Mouse (Mus musculus) mouse embryonic stem cell (cell line): ENCODE data around the gene Krtap4-7.
"Not testable (repeated sequence)": the region's sequence is repeated elsewhere in the genome, so short reads cannot be mapped to it uniquely, and the experiment has no call there.

Source experiments
- in situ Hi-C, 2 experiments: fragments of 300-500 bp; cut with MboI; formaldehyde crosslinking; loops; 1 replicate in 1 of 2; 3 replicates in 1 of 2; pipeline ENCODE4 v1.14.3; 2019 to 2020; ENCODE audit warnings: low sequenced_read_pairs in 2 of 2, low pct_unique_long_range_greater_than_20kb in 1 of 2, mixed read lengths in 1 of 2; ENCODE audit not compliant: unreplicated experiment in 1 of 2

Gene Krtap4-7

GRCm38 (mm10) chr11:99643635-99644139 lies at the start of gene Krtap4-7:
Gene Krtap4-7, minus strand, starts transcription at chr11:99644089.
- in situ Hi-C loops = not testable (repeated sequence)

GRCm38 (mm10) chr11:99690463-99690862 lies 46.6 kb upstream of the Krtap4-7 start, which contains the start of gene Gm14190:
Gene Gm14190, minus strand, starts transcription at chr11:99690740.
- in situ Hi-C loops = no loop called here

GRCm38 (mm10) chr11:99685235-99685634 lies 41.3 kb upstream of the Krtap4-7 start:
- in situ Hi-C loops = not testable (repeated sequence)

- in situ Hi-C loops = no loop called here
These were observed 39.6 kb upstream of the Krtap4-7 start for GRCm38 (mm10) chr11:99683481-99683880.

- in situ Hi-C loops = no loop called here
These were observed 22.0 kb upstream of the Krtap4-7 start, which contains the start of gene Krtap4-6 for GRCm38 (mm10) chr11:99665860-99666259. Gene Krtap4-6, minus strand, starts transcription at chr11:99665960.

GRCm38 (mm10) chr11:99662802-99663201 lies 18.9 kb upstream of the Krtap4-7 start:
- in situ Hi-C loops = no loop called here

GRCm38 (mm10) chr11:99659256-99659655 lies 15.4 kb upstream of the Krtap4-7 start:
- in situ Hi-C loops = no loop called here

- in situ Hi-C loops = not testable (repeated sequence)
These were observed 14.7 kb upstream of the Krtap4-7 start, which contains the start of gene Gm11563 for GRCm38 (mm10) chr11:99658467-99659010. Gene Gm11563, minus strand, starts transcription at chr11:99658960.

GRCm38 (mm10) chr11:99657051-99657450 lies 13.2 kb upstream of the Krtap4-7 start:
- in situ Hi-C loops = no loop called here

- in situ Hi-C loops = no loop called here
These were observed 6.2 kb upstream of the Krtap4-7 start, which contains the start of gene Gm11555 for GRCm38 (mm10) chr11:99650136-99650535. Gene Gm11555, minus strand, starts transcription at chr11:99650236.

GRCm38 (mm10) chr11:99646444-99646843 lies 2.6 kb upstream of the Krtap4-7 start:
- in situ Hi-C loops = no loop called here

GRCm38 (mm10) chr11:99644351-99644750 lies 462 bp upstream of the Krtap4-7 start:
- in situ Hi-C loops = no loop called here

- in situ Hi-C loops = no loop called here
These were observed 3.0 kb downstream of the Krtap4-7 start for GRCm38 (mm10) chr11:99640926-99641325.

GRCm38 (mm10) chr11:99637086-99637485 lies 6.8 kb downstream of the Krtap4-7 start:
- in situ Hi-C loops = no loop called here

- in situ Hi-C loops = no loop called here
These were observed 9.2 kb downstream of the Krtap4-7 start, which contains the start of gene Krtap4-2 for GRCm38 (mm10) chr11:99634653-99635134. Gene Krtap4-2, minus strand, starts transcription at chr11:99635084.

- in situ Hi-C loops = no loop called here
These were observed 10.6 kb downstream of the Krtap4-7 start for GRCm38 (mm10) chr11:99633293-99633692.

GRCm38 (mm10) chr11:99630890-99631289 lies 13.0 kb downstream of the Krtap4-7 start:
- in situ Hi-C loops = no loop called here

GRCm38 (mm10) chr11:99628138-99628537 lies 15.8 kb downstream of the Krtap4-7 start, which contains the start of gene Krtap4-1:
Gene Krtap4-1, minus strand, starts transcription at chr11:99628238.
- in situ Hi-C loops = no loop called here

- in situ Hi-C loops = no loop called here
These were observed 23.6 kb downstream of the Krtap4-7 start, which contains the start of gene Gm11562 for GRCm38 (mm10) chr11:99620335-99620734. Gene Gm11562, minus strand, starts transcription at chr11:99620435.
